Mouse (Mus musculus): ENCODE data around the gene Rragc. TPM values are rescaled to one million over a fixed set of nuclear protein-coding genes. Genes with fewer than 3 reads are reported as not detected.

The Rragc gene
- 23.3 and 27.1 TPM in 2 replicates for polyA plus RNA-seq (2015; fragmentation: Nextera tagmentation; extraction: Ambion mirVana)

DNA sequence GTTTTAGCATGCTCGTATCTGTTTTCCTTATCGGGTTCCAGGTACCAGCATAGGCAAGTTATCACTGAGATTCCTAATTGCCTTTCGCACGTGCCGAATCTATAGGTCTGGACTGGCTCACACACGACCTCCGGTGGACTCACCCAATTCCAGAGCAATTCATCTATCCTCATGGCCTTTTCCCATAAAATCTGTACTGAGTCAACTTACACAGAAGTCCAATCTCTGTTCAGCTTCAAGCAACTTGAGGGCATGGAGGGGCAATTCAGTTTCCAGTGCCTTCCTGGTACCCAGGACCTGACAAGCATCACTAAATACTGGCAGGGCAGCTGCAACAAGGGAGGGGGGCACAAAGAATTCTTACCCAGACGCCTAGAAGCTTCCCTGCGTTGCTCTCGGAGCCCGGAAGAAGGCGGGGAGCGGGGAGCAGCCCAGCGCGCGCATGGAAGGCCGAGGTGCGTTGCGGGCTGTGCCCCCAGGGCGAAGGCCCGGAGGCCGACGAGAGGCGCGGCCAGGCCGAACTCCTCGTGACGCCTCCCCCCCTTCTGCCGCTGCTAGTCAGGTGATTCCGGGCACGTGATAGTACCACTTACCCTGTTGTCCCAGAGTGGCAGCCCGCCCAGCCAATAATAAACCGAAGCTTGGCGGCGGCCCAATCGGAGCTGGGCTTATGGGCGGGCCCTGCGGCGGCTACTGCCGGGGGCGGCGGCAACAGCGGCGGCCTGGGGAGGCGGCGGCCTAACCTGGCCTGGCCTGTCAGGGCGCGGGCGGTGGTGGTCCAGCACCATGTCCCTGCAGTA is at the start of gene Rragc:
TSS of gene Rragc (plus strand) at position 699 of the 800 bp plus-strand sequence.

DNA sequence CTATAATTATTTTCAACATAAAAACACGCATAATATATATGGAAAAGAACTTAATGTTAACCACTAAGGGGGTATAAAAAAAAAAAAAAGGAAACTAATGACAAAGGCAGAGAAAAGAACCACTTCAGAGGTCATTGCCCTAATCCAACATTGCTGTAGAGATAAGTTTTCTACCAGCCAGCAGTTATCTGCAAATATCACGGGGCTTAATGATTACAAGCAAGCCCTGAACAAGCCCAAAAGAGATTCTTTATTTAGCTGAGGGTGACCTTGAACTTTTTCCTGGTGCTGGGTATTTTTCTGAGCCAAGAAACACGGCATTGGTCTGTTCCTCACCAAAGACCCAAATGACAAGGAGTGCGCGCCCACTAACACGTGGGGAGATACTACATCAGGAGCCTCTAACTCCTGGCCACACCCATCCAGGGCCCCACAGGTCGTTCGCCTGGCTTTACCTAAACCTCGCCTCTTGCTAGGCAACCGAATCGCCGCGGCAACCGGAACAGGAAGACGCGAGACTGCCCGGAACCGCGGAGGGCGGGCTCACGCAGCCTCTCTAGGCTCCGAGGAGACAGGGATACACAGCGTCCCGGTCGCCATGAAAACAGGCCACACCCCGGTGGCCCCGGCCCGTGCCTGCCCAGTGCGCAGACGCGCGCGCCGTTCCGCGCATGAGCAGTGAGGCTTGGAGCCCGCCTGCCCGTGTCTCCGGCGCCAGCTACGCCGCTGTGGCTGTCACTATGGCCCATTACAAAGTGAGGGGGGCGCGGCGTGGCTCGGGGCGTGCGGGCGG is 12.7 kb upstream of the Rragc start, which contains the start of gene Mycbp:
TSS of gene Mycbp (plus strand) at position 500 of the 793 bp plus-strand sequence.

DNA sequence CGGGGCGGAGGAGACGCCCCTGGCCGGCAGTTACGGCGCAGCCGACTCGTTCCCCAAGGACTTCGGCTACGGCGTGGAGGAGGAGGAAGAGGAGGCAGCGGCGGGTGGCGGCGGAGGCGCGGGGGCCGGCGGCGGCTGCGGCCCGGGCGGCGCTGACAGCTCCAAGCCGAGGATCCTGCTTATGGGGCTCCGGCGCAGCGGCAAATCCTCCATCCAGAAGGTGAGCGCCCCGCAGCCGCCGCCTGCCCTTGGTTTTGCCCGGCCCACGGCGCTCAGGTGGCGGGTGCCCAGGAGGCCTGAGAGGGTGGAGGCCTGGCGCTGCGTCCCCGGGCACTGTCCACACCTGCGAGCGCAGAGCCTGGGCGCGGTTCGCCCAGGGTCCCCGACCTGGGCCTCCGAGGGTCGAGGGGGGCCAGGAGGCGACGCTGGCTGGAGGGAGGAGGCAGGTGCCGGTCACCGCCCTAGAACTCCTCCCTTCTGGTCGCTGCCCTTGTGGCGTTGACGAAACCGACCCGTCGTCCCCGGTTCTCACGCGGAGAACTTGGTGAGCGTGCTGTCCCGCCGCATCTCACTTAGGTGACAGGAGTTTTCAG is 398 bp downstream of the Rragc start, which contains the start of gene 4930535I16Rik:
TSS of gene 4930535I16Rik (minus strand) at position 475 of the 593 bp plus-strand sequence.

Other genes with a start within 250 kb of the Rragc start
- 29.1 and 31.1 TPM in 2 replicates for gene Macf1, start 233.1 kb upstream of the Rragc start, polyA plus RNA-seq (2015; fragmentation: Nextera tagmentation; extraction: Ambion mirVana)
- 187 and 188 TPM in 2 replicates for gene Ndufs5, start 199.2 kb upstream of the Rragc start, polyA plus RNA-seq (2015; fragmentation: Nextera tagmentation; extraction: Ambion mirVana)
- gene Akirin1, start 167.1 kb upstream of the Rragc start, polyA plus RNA-seq (2015; fragmentation: Nextera tagmentation; extraction: Ambion mirVana) = 25.6 and 30.4 TPM in 2 replicates
- gene Rhbdl2, start 129.6 kb upstream of the Rragc start, polyA plus RNA-seq (2015; fragmentation: Nextera tagmentation; extraction: Ambion mirVana) = 0.29 and 0.47 TPM in 2 replicates
- 0.05 and 0.13 TPM in 2 replicates for gene 4933427I04Rik, start 57.8 kb upstream of the Rragc start, polyA plus RNA-seq (2015; fragmentation: Nextera tagmentation; extraction: Ambion mirVana)
- gene Mycbp, start 12.6 kb upstream of the Rragc start, polyA plus RNA-seq (2015; fragmentation: Nextera tagmentation; extraction: Ambion mirVana) = 56.2 and 69.0 TPM in 2 replicates
- gene 4930535I16Rik, start 576 bp downstream of the Rragc start, polyA plus RNA-seq (2015; fragmentation: Nextera tagmentation; extraction: Ambion mirVana) = not detected in 2 replicates

Data from spleen, postnatal 0 days (tissue).